Mouse (Mus musculus): ENCODE results near the gene Tbccd1. TPM values are rescaled to one million over a fixed set of nuclear protein-coding genes. Genes with fewer than 3 reads are reported as not detected.

Gene Tbccd1
- total and polyA plus RNA-seq, 2 experiments, result 16.9 to 22.7 TPM

DNA sequence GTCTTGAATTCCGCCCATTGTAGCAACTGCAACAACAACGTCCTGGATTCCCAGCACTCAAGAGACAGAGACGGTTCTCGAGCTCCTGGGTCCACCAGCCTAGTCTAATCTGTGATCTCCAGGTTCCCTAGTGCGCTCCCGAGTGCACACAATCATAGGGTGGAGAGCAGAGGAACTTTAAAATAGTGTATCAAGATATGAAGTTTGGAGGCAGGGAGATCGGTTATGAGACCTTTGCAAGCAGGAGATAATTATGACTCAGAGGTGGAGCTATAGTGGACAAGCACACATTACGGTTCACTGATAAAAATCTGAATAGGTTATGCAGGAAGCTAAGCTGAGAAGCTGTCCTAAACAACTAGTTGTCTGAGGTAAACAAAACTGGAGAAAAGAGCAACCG is 696 bp downstream of the Tbccd1 start:
- Histone ChIP-seq H3K9ac (ENCODE audit: low read depth, low read length) (peak overlapping the region; percentile 75), H3K27ac (replicated peaks; ENCODE audit: insufficient read depth, low read depth, low read length) (peak overlapping the region; percentile 89), H3K36me3 (ENCODE audit: control insufficient read depth, insufficient read depth, low read length) (peaks cover 9% of the 10 kb centered on the region), H3K27me3 (ENCODE audit: control insufficient read depth, insufficient read depth, low read length) (no peaks in the 10 kb centered on the region), H3K4me3 (ENCODE audit: insufficient read depth, low read depth, low read length) (peak overlapping the region; percentile 58), H3K4me1 (ENCODE audit: control insufficient read depth, insufficient read depth, low read length) (peaks cover 8% of the 10 kb centered on the region), H3K79me2 (ENCODE audit: control insufficient read depth, insufficient read depth, low read length) (peaks cover 24% of the 10 kb centered on the region)
- no peak for TF ChIP-seq POLR2A (IDR thresholded peaks at IDR 0.05; ENCODE audit: extremely low read depth, insufficient read depth, low read length)
- no peak for TF ChIP-seq CTCF (IDR thresholded peaks at IDR 0.05; ENCODE audit: low read depth, low read length)
- 4% methylated on average over 9 of the region's 9 CpGs for WGBS
- DNase-seq (ENCODE audit: extremely low read depth, low read depth, low spot score), result no peak

DNA sequence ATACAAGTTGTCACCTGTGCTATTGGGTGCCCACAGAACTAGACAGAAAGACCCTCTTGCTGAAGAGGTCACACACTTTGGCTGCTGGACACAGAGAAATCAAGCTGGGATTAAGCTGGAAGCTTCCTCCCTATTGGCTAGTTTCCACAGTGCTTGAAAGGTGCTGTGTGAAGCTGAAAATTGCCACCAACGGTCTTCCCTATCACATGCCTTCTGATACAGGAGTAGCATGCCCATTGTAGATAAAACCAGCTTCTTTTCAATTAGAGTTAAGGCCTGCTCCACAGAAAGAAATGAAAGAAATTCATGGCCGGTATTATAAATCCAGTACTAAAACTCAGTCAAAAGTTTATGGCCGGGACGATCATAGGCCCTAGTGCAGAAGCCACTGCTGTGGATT is 4.8 kb downstream of the Tbccd1 start:
- Histone ChIP-seq H3K36me3 (ENCODE audit: control insufficient read depth, insufficient read depth, low read length) (peaks cover 7% of the 10 kb centered on the region), H3K79me2 (ENCODE audit: control insufficient read depth, insufficient read depth, low read length) (peaks cover 21% of the 10 kb centered on the region), H3K4me1 (ENCODE audit: control insufficient read depth, insufficient read depth, low read length) (peaks cover 2% of the 10 kb centered on the region), H3K27ac (replicated peaks; ENCODE audit: insufficient read depth, low read depth, low read length) (no peak overlapping the region), H3K4me3 (ENCODE audit: insufficient read depth, low read depth, low read length) (no peak overlapping the region), H3K9ac (ENCODE audit: low read depth, low read length) (no peak overlapping the region), H3K27me3 (ENCODE audit: control insufficient read depth, insufficient read depth, low read length) (no peaks in the 10 kb centered on the region)
- 87% methylated on average over 4 of the region's 4 CpGs for WGBS
- no peak for DNase-seq (ENCODE audit: extremely low read depth, low read depth, low spot score)
- TF ChIP-seq CTCF (IDR thresholded peaks at IDR 0.05; ENCODE audit: low read depth, low read length), result no peak
- no peak for TF ChIP-seq POLR2A (IDR thresholded peaks at IDR 0.05; ENCODE audit: extremely low read depth, insufficient read depth, low read length)

DNA sequence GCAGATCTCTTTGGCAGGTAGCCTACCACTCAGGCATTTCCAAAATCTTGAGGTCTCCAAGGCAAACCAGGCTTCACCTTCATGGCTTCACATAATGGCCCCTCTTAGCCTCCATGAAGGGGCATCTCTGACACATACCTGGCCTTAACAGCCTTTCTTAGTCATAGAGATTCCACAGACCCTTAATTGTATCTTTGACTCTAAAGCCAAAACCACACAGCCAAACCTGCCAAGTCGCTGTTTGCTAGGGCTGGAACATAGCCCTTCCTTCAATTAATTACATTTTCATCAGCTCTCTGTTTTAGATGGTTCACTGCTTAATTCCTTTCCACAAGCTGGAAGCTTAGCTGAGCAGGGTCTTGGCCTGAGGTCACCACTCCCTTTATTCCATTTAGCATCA is 9.1 kb downstream of the Tbccd1 start:
- no peak overlapping the region for H3K27ac ChIP-seq (replicated peaks; ENCODE audit: insufficient read depth, low read depth, low read length)
- no peak for DNase-seq (ENCODE audit: extremely low read depth, low read depth, low spot score)
- H3K4me3 ChIP-seq (ENCODE audit: insufficient read depth, low read depth, low read length), result no peak overlapping the region
- H3K79me2 ChIP-seq (ENCODE audit: control insufficient read depth, insufficient read depth, low read length), result peaks cover 17% of the 10 kb centered on the region; the same call in 1 of the 2 replicates
- no peak overlapping the region for H3K9ac ChIP-seq (ENCODE audit: low read depth, low read length)
- H3K36me3 ChIP-seq (ENCODE audit: control insufficient read depth, insufficient read depth, low read length), result peaks cover 4% of the 10 kb centered on the region
- TF ChIP-seq POLR2A (IDR thresholded peaks at IDR 0.05; ENCODE audit: extremely low read depth, insufficient read depth, low read length) (no peak), CTCF (IDR thresholded peaks at IDR 0.05; ENCODE audit: low read depth, low read length) (no peak)
- H3K4me1 ChIP-seq (ENCODE audit: control insufficient read depth, insufficient read depth, low read length), result peaks cover 13% of the 10 kb centered on the region
- H3K27me3 ChIP-seq (ENCODE audit: control insufficient read depth, insufficient read depth, low read length), result no peaks in the 10 kb centered on the region
- WGBS, result 79% methylated on average over 1 of the region's 1 CpGs

DNA sequence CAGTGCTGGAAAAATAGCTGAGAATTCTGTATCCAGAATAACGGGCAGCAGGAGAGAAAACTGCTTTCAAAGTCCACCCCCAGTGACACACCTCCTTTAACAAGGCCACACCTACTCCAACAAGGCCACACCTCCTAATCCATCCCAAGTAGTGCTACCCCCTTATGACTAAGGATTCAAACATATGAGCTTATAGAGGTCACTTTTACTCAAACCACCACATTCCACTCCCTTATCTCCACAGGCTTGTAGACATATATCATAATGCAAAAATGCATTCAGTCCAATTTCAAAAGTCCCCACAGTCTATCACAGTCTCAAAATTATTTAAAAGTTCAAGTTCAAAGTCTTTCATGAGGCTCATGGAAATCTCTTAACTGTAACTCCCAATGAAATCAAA is 9.8 kb downstream of the Tbccd1 start:
- peaks cover 11% of the 10 kb centered on the region; the same call in 1 of the 2 replicates for H3K79me2 ChIP-seq (ENCODE audit: control insufficient read depth, insufficient read depth, low read length)
- no peak overlapping the region for H3K4me3 ChIP-seq (ENCODE audit: insufficient read depth, low read depth, low read length)
- DNase-seq (ENCODE audit: extremely low read depth, low read depth, low spot score), result no peak
- TF ChIP-seq CTCF (IDR thresholded peaks at IDR 0.05; ENCODE audit: low read depth, low read length) (no peak), POLR2A (IDR thresholded peaks at IDR 0.05; ENCODE audit: extremely low read depth, insufficient read depth, low read length) (no peak)
- H3K4me1 ChIP-seq (ENCODE audit: control insufficient read depth, insufficient read depth, low read length), result peaks cover 13% of the 10 kb centered on the region
- H3K36me3 ChIP-seq (ENCODE audit: control insufficient read depth, insufficient read depth, low read length), result peaks cover 2% of the 10 kb centered on the region
- H3K9ac ChIP-seq (ENCODE audit: low read depth, low read length), result no peak overlapping the region
- WGBS, result 56% methylated on average over 1 of the region's 1 CpGs
- no peak overlapping the region for H3K27ac ChIP-seq (replicated peaks; ENCODE audit: insufficient read depth, low read depth, low read length)
- no peaks in the 10 kb centered on the region for H3K27me3 ChIP-seq (ENCODE audit: control insufficient read depth, insufficient read depth, low read length)

DNA sequence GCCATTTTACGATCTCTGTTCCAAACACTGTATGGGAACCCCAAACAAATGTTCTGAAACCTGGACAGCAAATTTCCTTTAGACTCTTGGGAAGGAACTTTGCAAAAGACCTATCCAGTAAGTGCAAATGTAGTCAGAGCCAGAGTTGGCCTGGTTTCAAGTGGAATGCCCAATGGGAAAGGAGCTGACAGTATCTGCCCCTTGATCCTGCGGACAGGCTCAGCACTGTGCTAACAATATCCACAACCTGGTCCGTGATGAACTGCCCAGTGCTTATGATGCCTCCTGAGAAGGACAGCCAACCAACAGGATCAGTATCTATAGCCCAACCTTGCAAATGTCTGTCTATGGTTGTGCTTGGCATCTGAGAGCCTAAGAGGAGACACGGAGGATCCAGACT is 12.0 kb downstream of the Tbccd1 start:
- H3K79me2 ChIP-seq (ENCODE audit: control insufficient read depth, insufficient read depth, low read length), result peaks cover 3% of the 10 kb centered on the region; the same call in 1 of the 2 replicates
- 34% methylated on average over 4 of the region's 4 CpGs for WGBS
- H3K36me3 ChIP-seq (ENCODE audit: control insufficient read depth, insufficient read depth, low read length), result peaks cover 13% of the 10 kb centered on the region
- H3K9ac ChIP-seq (ENCODE audit: low read depth, low read length), result no peak overlapping the region
- peak; percentile 94 for DNase-seq (ENCODE audit: extremely low read depth, low read depth, low spot score)
- H3K4me3 ChIP-seq (ENCODE audit: insufficient read depth, low read depth, low read length), result no peak overlapping the region
- no peaks in the 10 kb centered on the region for H3K27me3 ChIP-seq (ENCODE audit: control insufficient read depth, insufficient read depth, low read length)
- TF ChIP-seq POLR2A (IDR thresholded peaks at IDR 0.05; ENCODE audit: extremely low read depth, insufficient read depth, low read length), result no peak
- no peak for TF ChIP-seq CTCF (IDR thresholded peaks at IDR 0.05; ENCODE audit: low read depth, low read length)
- peaks cover 13% of the 10 kb centered on the region for H3K4me1 ChIP-seq (ENCODE audit: control insufficient read depth, insufficient read depth, low read length)
- H3K27ac ChIP-seq (replicated peaks; ENCODE audit: insufficient read depth, low read depth, low read length), result peak overlapping the region; percentile 80

DNA sequence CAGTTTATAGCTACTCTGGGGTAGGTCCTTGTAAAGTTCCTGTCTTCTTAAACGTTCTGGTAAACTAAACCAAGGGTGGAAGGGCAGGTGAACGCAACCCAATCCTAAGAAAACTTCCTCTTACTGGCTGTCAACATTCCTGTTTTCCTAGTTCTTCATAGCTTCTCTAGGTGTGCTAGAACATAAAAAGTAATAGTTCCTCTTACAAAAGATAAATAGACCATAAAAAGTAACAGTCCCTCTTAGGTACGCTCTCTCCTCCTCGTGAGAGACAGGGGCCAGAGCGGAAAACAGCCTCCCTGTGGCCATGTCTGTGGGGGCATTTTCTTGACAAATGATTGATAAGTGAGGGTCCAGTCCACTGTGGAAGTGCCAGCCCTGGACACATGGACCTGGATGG is 12.6 kb downstream of the Tbccd1 start:
- TF ChIP-seq CTCF (IDR thresholded peaks at IDR 0.05; ENCODE audit: low read depth, low read length) (no peak), POLR2A (IDR thresholded peaks at IDR 0.05; ENCODE audit: extremely low read depth, insufficient read depth, low read length) (no peak)
- no peak overlapping the region for H3K9ac ChIP-seq (ENCODE audit: low read depth, low read length)
- H3K27me3 ChIP-seq (ENCODE audit: control insufficient read depth, insufficient read depth, low read length), result no peaks in the 10 kb centered on the region
- H3K4me1 ChIP-seq (ENCODE audit: control insufficient read depth, insufficient read depth, low read length), result peaks cover 13% of the 10 kb centered on the region
- no peak for DNase-seq (ENCODE audit: extremely low read depth, low read depth, low spot score)
- H3K27ac ChIP-seq (replicated peaks; ENCODE audit: insufficient read depth, low read depth, low read length), result peak overlapping the region; percentile 80
- H3K79me2 ChIP-seq (ENCODE audit: control insufficient read depth, insufficient read depth, low read length), result peaks cover 3% of the 10 kb centered on the region; the same call in 1 of the 2 replicates
- 66% methylated on average over 5 of the region's 5 CpGs for WGBS
- H3K4me3 ChIP-seq (ENCODE audit: insufficient read depth, low read depth, low read length), result peak overlapping the region; percentile 66; the same call in 1 of the 2 replicates
- H3K36me3 ChIP-seq (ENCODE audit: control insufficient read depth, insufficient read depth, low read length), result peaks cover 19% of the 10 kb centered on the region
